Mouse (Mus musculus): ENCODE results near the gene Slc22a21. TPM values are rescaled to one million over a fixed set of nuclear protein-coding genes. Genes with fewer than 3 reads are reported as not detected.

Gene Slc22a21
- polyA plus RNA-seq, 1 experiment from 2014 or later = 5.0 TPM

DNA sequence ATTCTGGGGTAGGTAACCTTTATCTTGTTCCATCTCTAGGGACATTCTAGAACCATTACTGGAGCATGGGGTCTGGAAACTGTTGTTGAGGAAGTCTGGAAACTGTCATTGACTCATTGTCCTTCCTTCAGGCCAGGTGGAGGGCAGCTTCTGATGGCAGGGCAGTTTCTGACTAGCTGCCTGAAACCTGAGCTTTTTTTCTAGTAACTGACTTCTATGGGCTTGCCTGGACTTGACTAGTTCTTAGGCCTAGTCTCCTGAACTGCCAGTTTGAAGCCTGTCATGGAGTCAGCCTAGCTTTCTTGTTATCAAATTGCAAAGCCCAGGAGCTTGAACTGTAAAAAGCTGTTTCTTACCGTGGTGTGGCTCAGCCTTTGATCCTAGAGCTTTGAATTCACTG lies 79.1 kb downstream of the Slc22a21 start:
- WGBS = 38% methylated on average over 1 of the region's 1 CpGs
- no peak overlapping the region for H3K4me2 ChIP-seq (replicated peaks)
- H3K4me1 ChIP-seq = no peaks in the 10 kb centered on the region
- H3K36me3 ChIP-seq = no peaks in the 10 kb centered on the region
- no peak overlapping the region for H3K4me3 ChIP-seq (replicated peaks)
- ATAC-seq (ENCODE audit: insufficient number of reproducible peaks, low FRiP score, low TSS enrichment, low read depth) = no peak
- H3K27me3 ChIP-seq = no peaks in the 10 kb centered on the region
- no peak overlapping the region for H3K27ac ChIP-seq (replicated peaks)
- H3K9me3 ChIP-seq (replicated peaks) = no peaks in the 10 kb centered on the region
- no peak overlapping the region for H3K9ac ChIP-seq

DNA sequence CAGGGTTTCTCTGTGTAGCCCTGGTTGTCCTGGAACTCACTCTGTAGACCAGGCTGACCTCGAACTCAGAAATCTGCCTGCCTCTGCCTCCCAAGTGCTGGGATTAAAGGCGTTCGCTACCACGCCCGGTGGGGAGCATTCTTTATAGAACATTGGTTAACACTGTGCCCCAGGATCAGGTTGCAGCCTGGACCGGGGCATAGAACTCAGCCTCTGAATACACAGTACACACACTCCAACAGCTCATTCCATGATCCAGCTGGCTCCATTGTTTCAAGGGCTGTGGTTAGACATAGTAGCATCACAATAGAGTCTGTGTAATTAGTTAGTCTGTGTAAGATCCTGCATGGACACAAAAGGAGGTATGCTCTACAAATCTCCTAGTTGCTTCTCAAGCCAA lies 80.2 kb downstream of the Slc22a21 start:
- no peak overlapping the region for H3K4me3 ChIP-seq (replicated peaks)
- WGBS = 85% methylated on average over 6 of the region's 6 CpGs
- H3K27me3 ChIP-seq = no peaks in the 10 kb centered on the region
- no peak for ATAC-seq (ENCODE audit: insufficient number of reproducible peaks, low FRiP score, low TSS enrichment, low read depth)
- no peaks in the 10 kb centered on the region for H3K4me1 ChIP-seq
- no peak overlapping the region for H3K4me2 ChIP-seq (replicated peaks)
- no peak overlapping the region for H3K9ac ChIP-seq
- H3K36me3 ChIP-seq = no peaks in the 10 kb centered on the region
- H3K27ac ChIP-seq (replicated peaks) = no peak overlapping the region
- H3K9me3 ChIP-seq (replicated peaks) = no peaks in the 10 kb centered on the region

Other genes starting within 250 kb of the Slc22a21 start
- gene Irf1, start 210.3 kb downstream of the Slc22a21 start, polyA plus RNA-seq (2015; fragmentation: Nextera tagmentation; extraction: Ambion mirVana) = 14.8 and 16.2 TPM in 2 replicates
- gene Gm17334, start 207.1 kb downstream of the Slc22a21 start, polyA plus RNA-seq (2015; fragmentation: Nextera tagmentation; extraction: Ambion mirVana) = 0.31 and 0.50 TPM in 2 replicates
- gene Gm12216, start 121.1 kb downstream of the Slc22a21 start, polyA plus RNA-seq (2015; fragmentation: Nextera tagmentation; extraction: Ambion mirVana) = 1.3 and 1.6 TPM in 2 replicates
- 8.5 TPM in 2 replicates for gene Slc22a5, start 88.7 kb downstream of the Slc22a21 start, polyA plus RNA-seq (2015; fragmentation: Nextera tagmentation; extraction: Ambion mirVana)
- gene Slc22a4, start 47.8 kb upstream of the Slc22a21 start, polyA plus RNA-seq (2015; fragmentation: Nextera tagmentation; extraction: Ambion mirVana) = 5.6 and 6.1 TPM in 2 replicates
- 168 and 169 TPM in 2 replicates for gene Pdlim4, start 88.7 kb upstream of the Slc22a21 start, polyA plus RNA-seq (2015; fragmentation: Nextera tagmentation; extraction: Ambion mirVana)
- gene P4ha2, start 119.8 kb upstream of the Slc22a21 start, polyA plus RNA-seq (2015; fragmentation: Nextera tagmentation; extraction: Ambion mirVana) = 123 and 126 TPM in 2 replicates